Mouse (Mus musculus) adrenal gland, adult 18-20 months (tissue): Measurements from ENCODE around the gene Tex52. TPM values are rescaled to one million over a fixed set of nuclear protein-coding genes. Genes with fewer than 3 reads are reported as not detected.

Experiments used
- DNase-seq, 2 experiments: peaks; one replicate each; pipeline ENCODE4 v3.0.0; 2021 to 2022; ENCODE audit warnings: low spot score in 2 of 2
- total RNA-seq, 2 experiments: library from RNA; stranded (reverse); gene quantifications; 1 replicate in 1 of 2; 2 replicates in 1 of 2; pipeline ENCODE4 v1.2.3; 2021

The Tex52 gene
- total RNA-seq, 2 experiments from 2014 or later, result not detected

GRCm38 (mm10) chr6:128425046-128425445 lies 49.8 kb downstream of the Tex52 start:
- DNase-seq, result no peak

GRCm38 (mm10) chr6:128427571-128427970 lies 52.3 kb downstream of the Tex52 start:
- DNase-seq, result no peak

GRCm38 (mm10) chr6:128429300-128429699 lies 54.0 kb downstream of the Tex52 start:
- no peak for DNase-seq

GRCm38 (mm10) chr6:128429826-128430225 lies 54.6 kb downstream of the Tex52 start:
- DNase-seq, result no peak

- no peak for DNase-seq
These were observed 57.2 kb downstream of the Tex52 start for GRCm38 (mm10) chr6:128432356-128432915.

GRCm38 (mm10) chr6:128433566-128433965 lies 58.3 kb downstream of the Tex52 start:
- no peak for DNase-seq

Other genes with a start within 250 kb of the Tex52 start
- 10 to 100 TPM; 43.7 to 57.9 TPM for gene Tspan9, start 231.9 kb upstream of the Tex52 start, total RNA-seq
- 1 to 10 TPM; 2.6 to 3.8 TPM for gene Tead4, start 74.6 kb upstream of the Tex52 start, total RNA-seq
- 10 to 100 TPM; 22.0 to 36.4 TPM for gene Tulp3, start 19.6 kb upstream of the Tex52 start, total RNA-seq
- 10 to 100 TPM; 13.9 to 15.3 TPM for gene Rhno1, start 12.5 kb upstream of the Tex52 start, total RNA-seq
- gene Foxm1, start 12.5 kb upstream of the Tex52 start, total RNA-seq, result 1 to 10 TPM; 1.8 to 1.9 TPM
- not detected for gene Gm44596, start within 50 bp of the Tex52 start, total RNA-seq
- gene Nrip2, start 23.8 kb downstream of the Tex52 start, total RNA-seq, result 1 to 10 TPM; 2.0 to 2.7 TPM
- gene Itfg2, start 49.5 kb downstream of the Tex52 start, total RNA-seq, result 10 to 100 TPM; 16.4 to 27.2 TPM
- 100 to 1,000 TPM; 297 to 351 TPM for gene Fkbp4, start 63.2 kb downstream of the Tex52 start, total RNA-seq
- under 1 TPM in 1 of 2 experiments, not detected in 1; 0.80 TPM for gene Pzp, start 151.3 kb downstream of the Tex52 start, total RNA-seq
- gene A2ml1, start 206.2 kb downstream of the Tex52 start, total RNA-seq, result not detected
- not detected for gene Klrb1a, start 248.1 kb downstream of the Tex52 start, total RNA-seq